Mouse (Mus musculus): ENCODE results near the gene Gadl1.
"Not testable (repeated sequence)": the region's sequence is repeated elsewhere in the genome, so short reads cannot be mapped to it uniquely, and the experiment has no call there.

The Gadl1 gene

GRCm38 (mm10) chr9:116017091-116017490 lies 107.8 kb downstream of the Gadl1 start:
- DNase-seq (ENCODE audit: extremely low read depth, low read depth, low spot score): no peak

GRCm38 (mm10) chr9:116018586-116018985 lies 109.3 kb downstream of the Gadl1 start:
- no peak for DNase-seq (ENCODE audit: extremely low read depth, low read depth, low spot score)

- no peak for DNase-seq (ENCODE audit: extremely low read depth, low read depth, low spot score)
Measured at GRCm38 (mm10) chr9:116025371-116025770, 116.1 kb downstream of the Gadl1 start.

GRCm38 (mm10) chr9:116029076-116029475 lies 119.8 kb downstream of the Gadl1 start:
- DNase-seq (ENCODE audit: extremely low read depth, low read depth, low spot score): no peak

GRCm38 (mm10) chr9:116032711-116033110 lies 123.5 kb downstream of the Gadl1 start:
- no peak for DNase-seq (ENCODE audit: extremely low read depth, low read depth, low spot score)

GRCm38 (mm10) chr9:116038275-116038674 lies 129.0 kb downstream of the Gadl1 start:
- no peak for DNase-seq (ENCODE audit: extremely low read depth, low read depth, low spot score)

GRCm38 (mm10) chr9:116039981-116040380 lies 130.7 kb downstream of the Gadl1 start:
- no peak for DNase-seq (ENCODE audit: extremely low read depth, low read depth, low spot score)

GRCm38 (mm10) chr9:116040852-116041251 lies 131.6 kb downstream of the Gadl1 start:
- DNase-seq (ENCODE audit: extremely low read depth, low read depth, low spot score): not testable (repeated sequence)

GRCm38 (mm10) chr9:116041369-116041768 lies 132.1 kb downstream of the Gadl1 start:
- no peak for DNase-seq (ENCODE audit: extremely low read depth, low read depth, low spot score)

- DNase-seq (ENCODE audit: extremely low read depth, low read depth, low spot score): no peak
Measured at GRCm38 (mm10) chr9:116041787-116042186, 132.5 kb downstream of the Gadl1 start.

GRCm38 (mm10) chr9:116049985-116050384 lies 140.7 kb downstream of the Gadl1 start:
- no peak for DNase-seq (ENCODE audit: extremely low read depth, low read depth, low spot score)

- DNase-seq (ENCODE audit: extremely low read depth, low read depth, low spot score): no peak
Measured at GRCm38 (mm10) chr9:116053976-116054375, 144.7 kb downstream of the Gadl1 start.

- DNase-seq (ENCODE audit: extremely low read depth, low read depth, low spot score): no peak
Measured at GRCm38 (mm10) chr9:116058475-116058874, 149.2 kb downstream of the Gadl1 start.

GRCm38 (mm10) chr9:116059156-116059555 lies 149.9 kb downstream of the Gadl1 start:
- no peak for DNase-seq (ENCODE audit: extremely low read depth, low read depth, low spot score)

- DNase-seq (ENCODE audit: extremely low read depth, low read depth, low spot score): no peak
Measured at GRCm38 (mm10) chr9:116060691-116061090, 151.4 kb downstream of the Gadl1 start.

- DNase-seq (ENCODE audit: extremely low read depth, low read depth, low spot score): no peak
Measured at GRCm38 (mm10) chr9:116064774-116065173, 155.5 kb downstream of the Gadl1 start.

- not testable (repeated sequence) for DNase-seq (ENCODE audit: extremely low read depth, low read depth, low spot score)
Measured at GRCm38 (mm10) chr9:116071561-116071960, 162.3 kb downstream of the Gadl1 start.

- no peak for DNase-seq (ENCODE audit: extremely low read depth, low read depth, low spot score)
Measured at GRCm38 (mm10) chr9:116076163-116076562, 166.9 kb downstream of the Gadl1 start.

GRCm38 (mm10) chr9:116076946-116077345 lies 167.7 kb downstream of the Gadl1 start:
- no peak for DNase-seq (ENCODE audit: extremely low read depth, low read depth, low spot score)

GRCm38 (mm10) chr9:116077419-116077818 lies 168.2 kb downstream of the Gadl1 start:
- DNase-seq (ENCODE audit: extremely low read depth, low read depth, low spot score): no peak

GRCm38 (mm10) chr9:116081781-116082180 lies 172.5 kb downstream of the Gadl1 start:
- DNase-seq (ENCODE audit: extremely low read depth, low read depth, low spot score): no peak

GRCm38 (mm10) chr9:116083300-116083699 lies 174.0 kb downstream of the Gadl1 start:
- no peak for DNase-seq (ENCODE audit: extremely low read depth, low read depth, low spot score)

- DNase-seq (ENCODE audit: extremely low read depth, low read depth, low spot score): no peak
Measured at GRCm38 (mm10) chr9:116083726-116084323, 174.6 kb downstream of the Gadl1 start.

Data from fat pad, adult 2 months (tissue).